Mouse (Mus musculus) kidney, embryonic 14.5 days (tissue): Measurements from ENCODE around the gene Pak4. TPM values are rescaled to one million over a fixed set of nuclear protein-coding genes. Genes with fewer than 3 reads are reported as not detected.
"Not testable (repeated sequence)": the region's sequence is repeated elsewhere in the genome, so short reads cannot be mapped to it uniquely, and the experiment has no call there.

Experiments
- ATAC-seq: fragments of 200-750 bp; cut with Nextera tagmentation; 2 replicates; pipeline ENCODE4 v1.8.0; 2017; ENCODE audit warnings: moderate number of reproducible peaks, mild to moderate bottlenecking, moderate TSS enrichment, moderate library complexity; ENCODE audit not compliant: low FRiP score, low TSS enrichment
- H3K27ac ChIP-seq: fragments of 300-500 bp; sonication (generic); 2 replicates; pipeline ENCODE4 v1.5.1; 2014; ENCODE audit warnings: low read depth, mild to moderate bottlenecking, low read length, moderate library complexity, mixed read lengths
- H3K27me3 ChIP-seq: fragments of 300-500 bp; sonication (generic); 2 replicates; pipeline ENCODE4 v1.6.1; 2014; ENCODE audit warnings: mild to moderate bottlenecking, low read length; ENCODE audit not compliant: control insufficient read depth, insufficient read depth
- H3K36me3 ChIP-seq: fragments of 300-500 bp; sonication (generic); 2 replicates; pipeline ENCODE4 v1.6.1; 2014; ENCODE audit warnings: low read length, mixed read lengths; ENCODE audit not compliant: control insufficient read depth, insufficient read depth
- H3K4me1 ChIP-seq: fragments of 300-500 bp; sonication (generic); 2 replicates; pipeline ENCODE4 v1.6.1; 2014; ENCODE audit warnings: low read length, mixed read lengths; ENCODE audit not compliant: control insufficient read depth, insufficient read depth
- H3K4me2 ChIP-seq: fragments of 300-500 bp; sonication (generic); replicated peaks from 2 replicates; pipeline ENCODE4 v1.6.1; 2014; ENCODE audit warnings: low read depth, mild to moderate bottlenecking, low read length
- H3K4me3 ChIP-seq: fragments of 300-500 bp; sonication (generic); 2 replicates; pipeline ENCODE4 v1.5.1; 2014; ENCODE audit warnings: mild to moderate bottlenecking, low read length
- H3K9ac ChIP-seq: fragments of 300-500 bp; sonication (generic); 2 replicates; pipeline ENCODE4 v1.6.1; 2014; ENCODE audit warnings: low read depth, mild to moderate bottlenecking, low read length, moderate library complexity
- H3K9me3 ChIP-seq: fragments of 300-500 bp; sonication (generic); 2 replicates; pipeline ENCODE4 v1.6.1; 2016; ENCODE audit warnings: low read length; ENCODE audit not compliant: control insufficient read depth
- whole genome bisulfite sequencing: fragments of 180-500 bp; shearing (Covaris S2); extraction: QIAGEN DNeasy Blood & Tissue Kit; methylation state at CpG from one replicate; pipeline ENCODE4 v1.1.7; 2014; 5-methylcytosine and 5-hydroxymethylcytosine counted together
- polyA plus RNA-seq: library from polyadenylated mRNA; unstranded; fragments of >200 nt; fragmentation: Nextera tagmentation; extraction: Ambion mirVana; gene quantifications from 2 replicates; pipeline ENCODE4 v1.2.1, GENCODE M21; 2014

Gene Pak4
- polyA plus RNA-seq, 1 experiment from 2014 or later = 60.7 TPM

DNA sequence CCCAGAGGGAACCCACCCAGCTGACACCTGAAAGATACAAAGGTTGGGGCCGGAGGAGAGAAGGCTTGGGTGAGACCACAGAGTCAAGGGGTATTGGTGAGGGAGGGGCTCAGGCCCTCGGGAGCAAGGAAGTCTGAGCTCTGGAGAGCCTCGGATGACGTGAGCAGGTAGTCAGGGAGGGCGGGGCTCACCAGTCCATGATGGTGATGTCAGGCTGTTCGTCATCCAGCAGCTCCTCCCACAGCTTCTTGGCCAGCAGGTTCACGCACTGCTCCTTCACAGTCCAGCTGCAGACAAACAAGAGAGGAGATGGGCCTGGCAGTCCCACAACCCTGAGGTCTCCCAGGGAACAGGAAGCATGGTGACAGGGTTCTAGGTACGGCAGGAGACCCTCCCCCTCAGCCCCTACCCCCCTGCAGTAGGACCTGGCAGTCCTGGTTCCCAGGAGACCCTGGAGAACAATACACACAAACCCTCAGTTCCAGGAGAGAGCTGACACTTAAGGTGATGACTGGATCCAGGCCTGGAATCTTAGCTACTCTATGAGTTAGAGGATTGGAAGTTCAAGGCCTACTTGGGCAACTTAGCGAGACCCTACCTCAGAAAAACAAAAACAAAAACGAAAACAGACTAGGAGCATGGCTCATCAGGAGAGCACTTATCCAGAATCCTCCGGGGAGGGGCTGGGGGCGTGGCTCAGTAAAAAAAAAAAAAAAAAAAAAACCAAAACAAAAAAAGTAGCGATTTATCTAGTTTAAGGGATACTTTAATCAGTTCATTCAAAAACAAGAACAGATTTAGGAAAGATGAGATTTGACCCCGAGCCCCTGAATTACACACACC is 52.7 kb downstream of the Pak4 start:
- Histone ChIP-seq H3K4me2 (no peak overlapping the region), H3K27ac (no peak overlapping the region), H3K36me3 (no peaks in the 10 kb centered on the region), H3K4me1 (peaks cover 16% of the 10 kb centered on the region), H3K9ac (no peak overlapping the region), H3K4me3 (no peak overlapping the region), H3K9me3 (no peaks in the 10 kb centered on the region), H3K27me3 (peaks cover 32% of the 10 kb centered on the region)
- 28% methylated on average over 14 of the region's 14 CpGs for WGBS
- peak; percentile 49 for ATAC-seq

DNA sequence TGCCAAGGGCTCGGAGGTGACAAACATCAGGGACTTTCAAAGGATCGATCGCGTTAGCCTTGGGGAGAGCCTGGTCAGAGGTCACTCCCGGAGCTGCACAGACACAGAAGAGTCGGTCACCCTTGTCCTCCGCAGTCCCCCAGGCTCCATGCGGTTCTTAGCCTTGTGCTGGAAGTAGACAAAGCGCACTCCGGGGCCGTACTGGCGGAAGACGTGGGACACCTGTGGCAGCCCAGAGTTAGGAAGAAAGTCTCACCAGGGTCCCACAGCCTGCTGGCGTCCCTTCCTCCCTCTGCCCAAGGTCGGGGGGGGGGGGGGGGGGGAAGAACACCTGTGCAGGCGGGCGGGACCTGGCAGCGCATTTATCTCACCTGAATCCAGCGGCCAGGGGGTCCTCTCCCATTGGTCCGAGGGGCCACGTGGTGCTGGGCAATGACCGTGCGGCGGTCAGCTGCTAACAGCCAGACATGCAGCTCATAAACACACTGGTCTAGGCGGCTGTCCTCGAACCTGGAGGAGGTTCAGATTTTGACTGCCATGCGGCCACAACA is 53.9 kb downstream of the Pak4 start:
- H3K27ac ChIP-seq = no peak overlapping the region
- peaks cover 32% of the 10 kb centered on the region for H3K27me3 ChIP-seq
- H3K9ac ChIP-seq = no peak overlapping the region; the same call in 1 of the 2 replicates
- H3K36me3 ChIP-seq = no peaks in the 10 kb centered on the region
- H3K4me2 ChIP-seq = peak overlapping the region; percentile 45
- H3K9me3 ChIP-seq = no peaks in the 10 kb centered on the region
- H3K4me1 ChIP-seq = peaks cover 16% of the 10 kb centered on the region
- 3% methylated on average over 26 of the region's 27 CpGs for WGBS
- peak; percentile 56 for ATAC-seq
- H3K4me3 ChIP-seq = peak overlapping the region; percentile 19; the same call in 1 of the 2 replicates

DNA sequence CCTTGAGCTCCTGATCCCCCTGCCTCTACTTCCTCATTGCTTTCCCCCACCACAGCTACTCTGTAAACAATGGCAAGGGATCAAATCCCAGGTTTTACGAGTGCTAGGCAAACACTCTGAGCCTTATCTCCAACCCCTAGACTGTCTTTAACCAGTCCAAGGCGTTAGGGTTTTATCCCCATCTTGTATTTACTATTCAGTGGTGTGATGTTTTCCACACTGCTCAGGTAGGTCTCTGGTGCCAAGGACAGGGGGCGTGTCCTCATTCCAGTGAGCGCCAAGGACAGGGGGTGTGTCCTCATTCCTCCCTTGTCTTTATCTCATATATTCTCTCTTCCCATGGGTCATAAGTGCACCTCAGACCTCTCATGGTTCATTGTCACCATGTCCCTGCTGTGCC is 57.5 kb downstream of the Pak4 start, which contains the start of gene Sycn:
Gene Sycn (plus strand): TSS at position 360 of the 400 bp plus-strand sequence.
- Histone ChIP-seq H3K9ac (no peak within 1 kb of the TSS), H3K27ac (no peak within 1 kb of the TSS), H3K9me3 (no peaks in the 10 kb centered on the region), H3K27me3 (peaks cover 13% of the 10 kb centered on the region), H3K4me3 (no peak within 1 kb of the TSS), H3K36me3 (no peaks in the 10 kb centered on the region), H3K4me2 (no peak within 1 kb of the TSS), H3K4me1 (peaks cover 6% of the 10 kb centered on the region; the same call in 1 of the 2 replicates)
- ATAC-seq = no peak
- WGBS = 71% methylated on average over 4 of the region's 4 CpGs

DNA sequence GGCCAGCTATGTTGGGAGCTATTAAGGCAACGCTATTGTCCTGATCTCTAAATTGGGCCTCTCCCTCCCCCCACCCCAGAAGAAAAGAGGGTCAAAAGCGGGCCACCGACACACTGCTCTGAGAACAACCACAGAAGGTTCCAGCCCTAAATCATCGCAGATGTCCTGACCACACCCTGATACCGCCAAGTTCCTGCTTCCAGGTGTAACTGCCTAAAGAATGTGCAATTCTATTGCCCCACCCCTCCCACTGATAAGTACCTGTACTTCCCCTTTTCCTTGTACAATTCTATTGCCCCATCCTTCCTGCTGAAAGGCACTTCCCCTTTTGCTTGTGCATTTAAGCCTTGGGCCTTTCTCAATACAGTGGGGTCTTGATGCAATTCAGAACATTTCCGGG is 59.1 kb downstream of the Pak4 start:
- H3K4me3 ChIP-seq, ATAC-seq, H3K27me3 ChIP-seq, H3K27ac ChIP-seq, H3K36me3 ChIP-seq, H3K4me2 ChIP-seq, H3K9ac ChIP-seq, H3K4me1 ChIP-seq, H3K9me3 ChIP-seq: not testable (repeated sequence)
- WGBS = 91% methylated on average over 6 of the region's 6 CpGs

DNA sequence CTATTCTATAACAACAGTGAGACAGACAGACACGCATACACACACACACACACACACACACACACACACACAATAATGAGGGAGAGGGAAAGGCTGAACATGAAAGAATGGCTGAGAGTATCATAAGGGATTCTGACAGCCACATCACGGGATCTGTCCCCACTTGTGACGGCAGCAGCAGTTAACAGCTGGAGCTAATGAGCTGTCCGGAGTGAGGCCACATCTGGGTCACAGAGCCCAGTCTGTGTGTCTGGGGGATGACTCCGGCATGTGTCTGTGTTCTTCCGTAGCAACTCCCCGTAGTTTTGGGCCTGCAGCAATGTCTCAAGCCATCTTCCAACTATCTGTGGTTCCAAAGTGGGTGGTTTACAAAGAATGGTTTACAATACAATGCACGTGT is 66.0 kb downstream of the Pak4 start:
- Histone ChIP-seq H3K4me2 (no peak overlapping the region), H3K36me3 (no peaks in the 10 kb centered on the region), H3K27ac (no peak overlapping the region), H3K27me3 (no peaks in the 10 kb centered on the region), H3K9ac (no peak overlapping the region), H3K9me3 (no peaks in the 10 kb centered on the region), H3K4me3 (no peak overlapping the region), H3K4me1 (no peaks in the 10 kb centered on the region)
- no peak for ATAC-seq
- WGBS = 45% methylated on average over 8 of the region's 8 CpGs

DNA sequence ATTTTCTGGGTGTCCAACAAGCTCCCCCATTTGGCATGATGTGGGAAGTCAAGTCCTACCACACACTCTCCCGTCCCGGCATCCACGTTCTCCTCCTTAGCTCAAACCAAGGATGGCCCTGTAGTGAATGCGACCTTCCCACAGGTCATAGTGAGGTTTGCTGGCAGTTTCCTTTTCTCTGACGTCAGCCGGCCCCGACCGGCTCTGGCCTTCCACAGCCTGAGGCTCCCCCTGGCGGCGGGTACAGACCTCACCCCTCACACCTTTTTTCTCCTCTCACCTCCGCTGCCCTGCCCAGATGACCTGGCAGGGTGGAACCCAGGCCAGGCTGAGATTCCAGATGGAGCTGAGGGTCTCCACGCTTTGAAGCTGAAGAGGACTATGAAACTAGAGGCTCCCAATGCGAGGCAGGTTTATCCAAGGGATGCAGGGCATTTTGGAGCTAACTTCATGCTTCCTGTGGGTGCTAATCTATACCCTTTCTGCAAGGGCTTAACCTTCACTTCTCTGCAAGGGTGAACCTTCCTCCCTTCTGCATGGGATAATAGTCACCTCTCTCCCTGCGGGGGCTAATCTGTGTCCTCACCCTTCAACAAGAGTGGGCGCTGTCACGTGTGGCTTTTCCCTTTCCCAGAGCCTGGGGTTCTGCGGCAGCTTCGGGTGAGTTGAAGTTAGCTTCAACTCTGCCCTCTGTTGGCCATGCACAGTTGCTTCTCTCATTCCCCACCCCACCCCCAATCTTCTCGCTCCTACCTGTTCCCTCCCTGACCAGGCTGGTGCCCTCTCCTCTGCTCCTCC is 69.9 kb downstream of the Pak4 start:
- Histone ChIP-seq H3K4me2 (no peak overlapping the region), H3K4me1 (no peaks in the 10 kb centered on the region), H3K36me3 (no peaks in the 10 kb centered on the region), H3K27ac (no peak overlapping the region), H3K9ac (no peak overlapping the region), H3K27me3 (no peaks in the 10 kb centered on the region), H3K4me3 (no peak overlapping the region), H3K9me3 (no peaks in the 10 kb centered on the region)
- 6% methylated on average over 19 of the region's 19 CpGs for WGBS
- ATAC-seq = peak; percentile 77

DNA sequence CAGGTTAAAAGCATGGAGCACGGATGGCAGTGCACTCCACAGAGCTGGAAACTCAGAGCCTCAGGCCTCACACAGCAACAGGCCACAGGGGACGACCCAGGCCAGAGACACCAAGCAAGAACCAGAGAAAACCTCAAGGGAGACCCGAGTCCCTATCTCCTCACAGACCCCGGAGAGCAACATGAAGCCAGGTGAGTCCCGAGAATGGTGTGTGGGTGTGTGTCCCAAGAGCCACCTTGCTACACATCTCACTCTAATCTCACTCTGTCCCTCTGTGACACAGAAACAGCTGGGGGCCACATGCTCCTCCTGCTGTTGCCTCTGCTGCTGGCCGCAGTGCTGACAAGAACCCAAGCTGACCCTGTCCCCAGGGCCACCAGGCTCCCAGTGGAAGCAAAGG is 75.4 kb downstream of the Pak4 start, which contains the start of gene Ifnl3:
Gene Ifnl3 (plus strand): TSS at position 301 of the 400 bp plus-strand sequence.
- not testable (repeated sequence) for H3K4me3 ChIP-seq, H3K9ac ChIP-seq, H3K9me3 ChIP-seq, H3K27ac ChIP-seq, H3K27me3 ChIP-seq, H3K36me3 ChIP-seq, ATAC-seq, H3K4me2 ChIP-seq, H3K4me1 ChIP-seq
- WGBS = 73% methylated on average over 5 of the region's 6 CpGs

DNA sequence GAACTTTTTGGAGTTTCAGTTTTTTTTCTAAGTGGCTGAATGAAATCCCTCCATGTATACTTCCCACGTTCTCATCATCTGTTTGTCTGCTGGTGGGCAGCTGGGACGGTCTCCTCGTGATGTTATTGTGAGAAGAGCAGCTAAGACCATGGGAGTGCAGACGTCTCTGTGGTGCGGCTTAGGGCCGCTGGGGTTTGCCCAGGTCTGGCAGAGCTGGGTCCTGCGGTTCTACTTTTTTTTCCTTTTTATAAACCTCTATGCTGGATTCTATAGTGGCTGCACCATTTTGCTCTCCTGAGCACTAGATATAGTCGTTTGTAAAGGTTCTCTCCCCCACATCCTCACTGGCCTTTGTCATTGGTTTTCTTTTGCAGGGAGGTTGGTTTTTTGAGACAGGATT is 86.5 kb downstream of the Pak4 start:
- Histone ChIP-seq H3K9ac (no peak overlapping the region), H3K27me3 (no peaks in the 10 kb centered on the region), H3K4me2 (no peak overlapping the region), H3K9me3 (no peaks in the 10 kb centered on the region), H3K36me3 (no peaks in the 10 kb centered on the region), H3K27ac (no peak overlapping the region), H3K4me1 (no peaks in the 10 kb centered on the region), H3K4me3 (no peak overlapping the region)
- 76% methylated on average over 8 of the region's 8 CpGs for WGBS
- ATAC-seq = no peak
